Mouse (Mus musculus): ENCODE measurements at regions not wholly inside any gene's neighbourhood (a gene's known extent, or its start where the extent isn't known, plus 50 kb on each side); places are given as distances from the start of the nearest gene placed in this dataset.
A peak's percentile ranks its signal among the peaks of the same experiment; 100 is the strongest.

DNA sequence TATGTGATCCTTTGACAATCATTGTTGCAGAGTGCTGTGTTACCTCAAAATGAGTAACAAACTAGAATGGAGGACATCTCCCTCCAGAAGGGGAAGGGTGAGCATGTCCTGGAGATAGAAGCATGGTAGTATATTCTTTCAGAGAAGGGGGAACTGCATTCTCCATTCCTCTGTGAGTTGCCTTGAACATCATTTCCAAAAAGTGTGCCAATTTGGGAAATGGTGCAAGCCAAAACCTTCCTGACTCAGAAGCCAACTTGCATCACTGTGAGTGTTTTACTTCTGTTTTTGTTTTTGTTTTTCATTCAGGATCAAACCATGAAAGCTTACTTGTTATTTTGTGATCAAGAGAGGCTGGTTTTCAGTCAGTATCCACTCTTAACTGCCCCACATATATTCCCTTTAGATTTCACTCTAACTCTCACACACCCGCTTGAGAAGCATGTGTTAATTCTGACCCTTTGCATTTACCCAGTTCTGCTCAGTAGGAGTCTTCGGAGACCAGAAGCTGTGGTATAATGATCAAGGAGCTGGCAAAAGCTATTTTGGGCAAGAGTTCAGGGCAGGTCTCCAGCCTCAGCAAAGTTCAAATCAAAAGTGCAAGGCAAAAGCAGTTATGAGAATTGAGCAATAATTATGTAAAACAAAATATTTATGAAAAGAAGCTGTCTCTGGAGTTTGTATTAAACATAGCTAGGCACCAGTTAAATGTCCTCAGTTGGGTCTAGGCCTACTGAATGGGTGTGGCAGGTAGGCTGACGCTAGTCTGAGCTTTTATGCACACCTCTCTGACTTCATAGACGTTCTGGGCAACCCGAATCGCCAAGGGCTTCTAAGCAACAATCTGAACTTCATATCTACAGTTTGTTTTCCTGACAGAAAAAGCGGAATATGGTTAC is 368.3 kb upstream of the Ctso start:
- Histone ChIP-seq H3K4me1 (ENCODE audit: control insufficient read depth, insufficient read depth, low read length) (no peaks in the 10 kb centered on the region), H3K27me3 (replicated peaks; ENCODE audit: control insufficient read depth, insufficient read depth, low read length) (no peaks in the 10 kb centered on the region), H3K27ac (ENCODE audit: low read depth, low read length) (no peak overlapping the region), H3K9me3 (replicated peaks; ENCODE audit: control insufficient read depth, low read length) (no peaks in the 10 kb centered on the region), H3K4me2 (ENCODE audit: low read length) (no peak overlapping the region), H3K9ac (ENCODE audit: low read length) (no peak overlapping the region), H3K4me3 (ENCODE audit: low read depth, low read length) (no peak overlapping the region), H3K36me3 (ENCODE audit: control insufficient read depth, insufficient read depth, low read length) (no peaks in the 10 kb centered on the region)
- no peak for ATAC-seq
- no peak for DNase-seq (ENCODE audit: low spot score)
- 82% methylated on average over 7 of the region's 7 CpGs for WGBS

DNA sequence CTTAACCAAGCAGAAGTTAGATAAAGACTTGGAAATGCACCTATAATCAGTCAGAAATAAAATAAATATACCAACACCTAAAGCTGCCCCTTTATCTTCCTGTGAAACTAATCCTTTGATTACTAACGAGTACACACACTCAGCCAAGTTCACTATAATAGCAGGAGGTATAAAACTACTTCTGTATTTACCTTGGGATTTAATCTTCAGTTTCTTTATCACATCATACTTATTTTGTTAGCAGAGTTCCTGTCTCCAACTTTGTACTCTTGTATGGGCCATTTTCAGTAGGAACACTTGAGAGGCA is 367.7 kb upstream of the Ctso start:
- Histone ChIP-seq H3K9me3 (replicated peaks; ENCODE audit: control insufficient read depth, low read length) (no peaks in the 10 kb centered on the region), H3K4me3 (ENCODE audit: low read depth, low read length) (no peak overlapping the region), H3K36me3 (ENCODE audit: control insufficient read depth, insufficient read depth, low read length) (no peaks in the 10 kb centered on the region), H3K4me1 (ENCODE audit: control insufficient read depth, insufficient read depth, low read length) (no peaks in the 10 kb centered on the region), H3K27ac (ENCODE audit: low read depth, low read length) (no peak overlapping the region), H3K4me2 (ENCODE audit: low read length) (no peak overlapping the region), H3K27me3 (replicated peaks; ENCODE audit: control insufficient read depth, insufficient read depth, low read length) (no peaks in the 10 kb centered on the region), H3K9ac (ENCODE audit: low read length) (no peak overlapping the region)
- ATAC-seq (no peak), DNase-seq (ENCODE audit: low spot score) (no peak)
- 44% methylated on average over 1 of the region's 1 CpGs for WGBS

DNA sequence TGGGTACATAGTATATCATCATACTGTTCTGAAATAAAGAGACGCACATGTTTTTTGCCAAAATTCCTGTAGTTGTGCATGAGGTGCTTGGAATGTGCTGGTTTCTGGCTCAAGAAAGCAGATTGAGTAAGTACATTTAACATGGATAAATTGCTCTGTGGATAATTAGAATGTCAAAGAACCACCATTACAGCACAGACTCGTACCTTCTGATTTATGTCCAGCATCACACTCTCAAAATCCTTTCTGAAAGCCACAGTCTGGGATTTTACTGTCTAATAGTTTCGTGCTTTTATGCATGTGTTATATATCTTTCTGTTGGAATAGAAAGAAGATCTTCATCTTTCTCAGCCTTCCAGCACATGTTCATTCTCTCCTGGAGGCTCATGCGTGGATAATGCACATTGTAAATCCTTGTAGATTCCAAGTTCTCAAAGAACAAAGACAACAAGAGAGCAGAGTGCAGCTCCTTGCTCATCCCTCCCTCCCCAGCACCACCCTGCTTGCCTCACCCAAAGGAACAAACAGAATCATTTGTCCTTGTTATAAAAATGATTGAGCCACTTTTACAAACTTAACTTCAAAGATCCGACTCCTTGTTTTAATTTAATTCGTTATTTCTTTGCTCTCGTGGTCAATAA is 348.9 kb upstream of the Ctso start:
- no peaks in the 10 kb centered on the region for H3K9me3 ChIP-seq (replicated peaks; ENCODE audit: control insufficient read depth, low read length)
- no peak overlapping the region for H3K27ac ChIP-seq (ENCODE audit: low read depth, low read length)
- H3K9ac ChIP-seq (ENCODE audit: low read length) = no peak overlapping the region
- WGBS = 78% methylated on average over 7 of the region's 7 CpGs
- H3K4me3 ChIP-seq (ENCODE audit: low read depth, low read length) = no peak overlapping the region
- H3K27me3 ChIP-seq (replicated peaks; ENCODE audit: control insufficient read depth, insufficient read depth, low read length) = no peaks in the 10 kb centered on the region
- DNase-seq (ENCODE audit: low spot score) = no peak
- H3K4me2 ChIP-seq (ENCODE audit: low read length) = no peak overlapping the region
- no peak for ATAC-seq
- H3K36me3 ChIP-seq (ENCODE audit: control insufficient read depth, insufficient read depth, low read length) = no peaks in the 10 kb centered on the region
- H3K4me1 ChIP-seq (ENCODE audit: control insufficient read depth, insufficient read depth, low read length) = no peaks in the 10 kb centered on the region

DNA sequence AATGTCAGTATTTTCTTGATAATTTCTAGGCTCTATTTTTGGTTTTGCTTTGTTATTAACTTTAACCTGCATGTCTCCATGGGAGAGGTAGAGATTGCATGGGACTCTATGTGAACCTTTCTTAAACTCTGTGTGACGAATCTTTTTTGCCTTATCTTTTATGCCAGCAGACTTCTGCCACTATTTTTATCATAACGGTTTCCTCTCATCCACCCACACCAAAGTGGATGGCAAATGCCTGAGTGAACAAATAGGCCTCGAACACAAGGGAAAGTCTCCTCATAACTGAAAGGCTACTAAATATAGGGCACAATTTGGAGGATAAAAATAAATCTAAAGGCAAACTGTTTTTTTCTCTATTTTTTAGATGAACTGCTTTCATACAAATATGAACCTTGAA is 343.3 kb upstream of the Ctso start:
- no peak overlapping the region for H3K9ac ChIP-seq (ENCODE audit: low read length)
- H3K27me3 ChIP-seq (replicated peaks; ENCODE audit: control insufficient read depth, insufficient read depth, low read length) = no peaks in the 10 kb centered on the region
- H3K4me3 ChIP-seq (ENCODE audit: low read depth, low read length) = no peak overlapping the region
- no peak overlapping the region for H3K27ac ChIP-seq (ENCODE audit: low read depth, low read length)
- no peaks in the 10 kb centered on the region for H3K36me3 ChIP-seq (ENCODE audit: control insufficient read depth, insufficient read depth, low read length)
- H3K4me2 ChIP-seq (ENCODE audit: low read length) = no peak overlapping the region
- no peak for DNase-seq (ENCODE audit: low spot score)
- no peak for ATAC-seq
- 89% methylated on average over 3 of the region's 3 CpGs for WGBS
- H3K4me1 ChIP-seq (ENCODE audit: control insufficient read depth, insufficient read depth, low read length) = no peaks in the 10 kb centered on the region
- H3K9me3 ChIP-seq (replicated peaks; ENCODE audit: control insufficient read depth, low read length) = no peaks in the 10 kb centered on the region

DNA sequence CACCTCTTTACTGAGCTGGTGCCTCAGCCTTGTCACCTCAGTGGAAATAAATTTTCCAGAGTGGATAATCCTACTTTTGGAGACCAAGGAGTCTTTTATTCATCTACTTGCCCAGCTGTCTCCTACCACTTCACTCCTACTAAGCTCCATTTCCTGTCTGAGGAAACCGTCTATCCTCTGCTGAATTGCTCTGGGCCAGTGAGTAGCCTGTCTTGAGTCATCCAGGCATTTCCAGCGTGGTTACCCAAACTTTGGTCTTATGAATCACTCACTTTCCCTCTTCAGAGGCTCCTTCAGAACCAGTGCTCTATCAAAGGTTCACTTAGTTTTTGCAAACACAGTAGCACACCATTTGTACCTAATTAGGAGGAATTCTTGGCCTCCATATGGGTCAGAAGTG is 303.2 kb upstream of the Ctso start:
- Histone ChIP-seq H3K36me3 (ENCODE audit: control insufficient read depth, insufficient read depth, low read length) (no peaks in the 10 kb centered on the region), H3K9me3 (replicated peaks; ENCODE audit: control insufficient read depth, low read length) (no peaks in the 10 kb centered on the region), H3K27me3 (replicated peaks; ENCODE audit: control insufficient read depth, insufficient read depth, low read length) (no peaks in the 10 kb centered on the region), H3K4me1 (ENCODE audit: control insufficient read depth, insufficient read depth, low read length) (no peaks in the 10 kb centered on the region), H3K27ac (ENCODE audit: low read depth, low read length) (no peak overlapping the region), H3K4me3 (ENCODE audit: low read depth, low read length) (no peak overlapping the region), H3K9ac (ENCODE audit: low read length) (no peak overlapping the region), H3K4me2 (ENCODE audit: low read length) (no peak overlapping the region)
- ATAC-seq (no peak), DNase-seq (ENCODE audit: low spot score) (no peak)
- WGBS = 67% methylated on average over 2 of the region's 2 CpGs

DNA sequence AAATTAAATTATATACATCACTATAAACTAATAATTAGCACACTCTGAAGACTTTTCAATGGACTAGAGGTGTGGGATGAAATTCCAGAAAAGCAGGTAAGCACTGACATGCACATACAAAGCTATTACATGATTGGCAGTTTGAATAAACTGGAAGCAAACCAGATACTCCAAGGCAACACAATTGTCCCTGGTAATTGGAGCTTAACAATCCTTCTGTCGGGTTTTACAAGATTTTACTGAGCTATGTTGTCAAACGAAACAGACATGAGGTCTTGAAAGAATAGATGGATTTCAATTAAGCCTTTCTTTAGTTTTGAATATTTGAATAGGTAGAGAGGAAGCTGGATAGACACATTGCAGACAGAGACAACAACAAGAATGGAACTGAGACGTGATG is 273.9 kb upstream of the Ctso start:
- ATAC-seq = no peak
- Histone ChIP-seq H3K4me2 (ENCODE audit: low read length) (no peak overlapping the region), H3K27me3 (replicated peaks; ENCODE audit: control insufficient read depth, insufficient read depth, low read length) (no peaks in the 10 kb centered on the region), H3K4me3 (ENCODE audit: low read depth, low read length) (no peak overlapping the region), H3K9me3 (replicated peaks; ENCODE audit: control insufficient read depth, low read length) (no peaks in the 10 kb centered on the region), H3K4me1 (ENCODE audit: control insufficient read depth, insufficient read depth, low read length) (peaks cover 7% of the 10 kb centered on the region), H3K9ac (ENCODE audit: low read length) (no peak overlapping the region), H3K36me3 (ENCODE audit: control insufficient read depth, insufficient read depth, low read length) (no peaks in the 10 kb centered on the region), H3K27ac (ENCODE audit: low read depth, low read length) (no peak overlapping the region)
- no peak for DNase-seq (ENCODE audit: low spot score)
- WGBS = 8% methylated on average over 3 of the region's 3 CpGs

DNA sequence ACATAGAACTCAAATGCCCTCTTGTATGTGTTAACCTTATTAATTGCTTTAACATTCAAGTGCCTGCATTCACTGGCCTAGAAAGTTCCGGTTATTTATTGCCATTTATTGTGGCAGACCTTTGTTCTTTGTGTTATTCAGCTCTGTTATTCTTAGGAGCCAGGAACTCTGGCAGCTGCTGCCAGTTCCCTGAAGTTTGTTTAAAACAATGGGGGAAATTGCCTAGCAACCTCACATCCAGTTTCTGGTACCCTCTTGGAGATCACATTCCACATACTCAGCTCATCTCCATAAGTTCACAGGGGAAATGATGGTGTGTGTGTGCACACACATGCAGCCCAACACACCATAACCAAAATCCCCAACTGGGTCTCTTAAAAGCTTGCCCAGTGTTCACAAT is 270.8 kb upstream of the Ctso start:
- ATAC-seq = peak; percentile 75

DNA sequence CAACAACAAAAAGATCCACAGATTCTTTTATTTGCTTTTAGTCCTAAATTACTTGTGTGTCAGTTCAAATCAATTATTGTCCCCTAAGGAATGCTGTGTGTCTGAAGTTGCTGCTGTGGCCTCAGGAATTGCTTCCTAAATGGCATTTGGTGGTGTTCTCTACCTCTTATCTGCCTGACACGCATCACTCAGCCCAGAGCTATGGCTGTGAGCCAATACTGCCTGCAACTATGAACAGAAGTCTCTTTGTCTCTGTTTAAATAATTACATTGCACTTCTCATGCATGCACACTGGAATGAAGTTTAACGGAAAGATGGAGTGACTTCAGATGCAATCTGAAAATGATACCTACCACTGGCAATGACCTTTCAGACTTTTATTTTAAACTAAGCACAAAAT is 266.1 kb upstream of the Ctso start:
- peak; percentile 30 for DNase-seq (ENCODE audit: low spot score)
- Histone ChIP-seq H3K9ac (ENCODE audit: low read length) (no peak overlapping the region), H3K36me3 (ENCODE audit: control insufficient read depth, insufficient read depth, low read length) (no peaks in the 10 kb centered on the region), H3K27ac (ENCODE audit: low read depth, low read length) (no peak overlapping the region), H3K27me3 (replicated peaks; ENCODE audit: control insufficient read depth, insufficient read depth, low read length) (no peaks in the 10 kb centered on the region), H3K4me3 (ENCODE audit: low read depth, low read length) (no peak overlapping the region), H3K9me3 (replicated peaks; ENCODE audit: control insufficient read depth, low read length) (no peaks in the 10 kb centered on the region), H3K4me2 (ENCODE audit: low read length) (no peak overlapping the region), H3K4me1 (ENCODE audit: control insufficient read depth, insufficient read depth, low read length) (peaks cover 4% of the 10 kb centered on the region)
- 21% methylated on average over 2 of the region's 2 CpGs for WGBS
- no peak for ATAC-seq

More for the DNA sequence above, 270.8 kb upstream of the Ctso start:
- H3K27ac ChIP-seq (ENCODE audit: low read depth, low read length) = no peak overlapping the region
- H3K4me2 ChIP-seq (ENCODE audit: low read length) = no peak overlapping the region
- no peaks in the 10 kb centered on the region for H3K36me3 ChIP-seq (ENCODE audit: control insufficient read depth, insufficient read depth, low read length)
- DNase-seq (ENCODE audit: low spot score) = peak; percentile 70
- no peak overlapping the region for H3K9ac ChIP-seq (ENCODE audit: low read length)
- no peaks in the 10 kb centered on the region for H3K9me3 ChIP-seq (replicated peaks; ENCODE audit: control insufficient read depth, low read length)
- no peak overlapping the region for H3K4me3 ChIP-seq (ENCODE audit: low read depth, low read length)
- peaks cover 7% of the 10 kb centered on the region for H3K4me1 ChIP-seq (ENCODE audit: control insufficient read depth, insufficient read depth, low read length)
- H3K27me3 ChIP-seq (replicated peaks; ENCODE audit: control insufficient read depth, insufficient read depth, low read length) = no peaks in the 10 kb centered on the region
- 0% methylated on average over 1 of the region's 1 CpGs for WGBS

DNA sequence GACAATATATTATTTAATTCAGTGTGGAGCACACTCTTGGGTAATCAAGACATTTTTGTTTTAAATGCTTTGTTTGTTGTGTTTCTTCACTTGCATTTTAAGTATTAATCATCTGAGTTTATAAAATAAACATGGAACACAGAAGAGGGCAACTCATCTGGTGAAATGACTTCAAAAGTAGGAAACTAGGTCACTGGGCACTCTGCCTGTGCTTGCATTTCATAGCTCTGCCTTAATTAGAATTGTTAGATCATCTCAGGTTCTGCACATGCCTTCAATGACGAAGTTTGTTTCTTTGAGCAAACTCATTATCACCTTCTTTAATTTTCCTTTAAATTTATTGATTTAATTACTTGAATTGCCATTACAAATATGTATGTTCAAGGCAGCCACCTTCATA is 255.8 kb upstream of the Ctso start:
- no peak overlapping the region for H3K4me3 ChIP-seq (ENCODE audit: low read depth, low read length)
- H3K36me3 ChIP-seq (ENCODE audit: control insufficient read depth, insufficient read depth, low read length) = no peaks in the 10 kb centered on the region
- no peaks in the 10 kb centered on the region for H3K27me3 ChIP-seq (replicated peaks; ENCODE audit: control insufficient read depth, insufficient read depth, low read length)
- 56% methylated on average over 1 of the region's 1 CpGs for WGBS
- H3K4me2 ChIP-seq (ENCODE audit: low read length) = no peak overlapping the region
- H3K27ac ChIP-seq (ENCODE audit: low read depth, low read length) = no peak overlapping the region
- no peak for DNase-seq (ENCODE audit: low spot score)
- H3K9ac ChIP-seq (ENCODE audit: low read length) = no peak overlapping the region
- no peaks in the 10 kb centered on the region for H3K9me3 ChIP-seq (replicated peaks; ENCODE audit: control insufficient read depth, low read length)
- ATAC-seq = no peak
- H3K4me1 ChIP-seq (ENCODE audit: control insufficient read depth, insufficient read depth, low read length) = no peaks in the 10 kb centered on the region
